Mouse (Mus musculus) myocyte (in vitro differentiated cells): ENCODE data around the gene Tox2. TPM values are rescaled to one million over a fixed set of nuclear protein-coding genes. Genes with fewer than 3 reads are reported as not detected.

Source experiments
- H3K27me3 ChIP-seq: one replicate; pipeline ENCODE4 v1.6.1; 2011; ENCODE audit not compliant: control insufficient read depth, insufficient read depth, insufficient read length
- H3K36me3 ChIP-seq: one replicate; pipeline ENCODE4 v1.6.1; 2011; ENCODE audit not compliant: control insufficient read depth, insufficient read depth
- H3K4me2 ChIP-seq: one replicate; pipeline ENCODE4 v1.6.1; 2011; ENCODE audit warnings: low read depth, control low read depth
- H3K4me3 ChIP-seq: one replicate; pipeline ENCODE4 v1.5.1; 2011; ENCODE audit warnings: mild to moderate bottlenecking, control low read depth, moderate library complexity
- H3K79me2 ChIP-seq: one replicate; pipeline ENCODE4 v1.6.1; 2011; ENCODE audit not compliant: control insufficient read depth, insufficient read depth
- H3ac ChIP-seq: one replicate; pipeline ENCODE4 v1.6.1; 2011; ENCODE audit not compliant: control insufficient read depth, insufficient read length
- CEBPB ChIP-seq: IDR thresholded peaks from 2 replicates; pipeline ENCODE4 v1.6.1; 2011; ENCODE audit warnings: mild to moderate bottlenecking, moderate library complexity; ENCODE audit not compliant: poor library complexity, insufficient read depth, severe bottlenecking
- E2F4 ChIP-seq: IDR thresholded peaks from one replicate; pipeline ENCODE4 v1.6.1; 2011; ENCODE audit warnings: mild to moderate bottlenecking, control low read depth, moderate library complexity; ENCODE audit not compliant: insufficient read depth
- MAX ChIP-seq: IDR thresholded peaks from one replicate; pipeline ENCODE4 v1.6.1; 2011; ENCODE audit warnings: low read depth, mild to moderate bottlenecking, control low read depth
- MYOD1 ChIP-seq, 3 experiments: IDR thresholded peaks; one replicate each; pipeline ENCODE4 v1.6.1; 2011; ENCODE audit warnings: control low read depth in 2 of 3, low read depth in 2 of 3, mild to moderate bottlenecking in 2 of 3, moderate library complexity in 1 of 3; ENCODE audit not compliant: insufficient read length in 2 of 3, control insufficient read depth in 1 of 3
- MYOG ChIP-seq, 3 experiments: IDR thresholded peaks; one replicate each; pipeline ENCODE4 v1.6.1; 2011; ENCODE audit warnings: control low read depth in 2 of 3, low read depth in 2 of 3, mild to moderate bottlenecking in 2 of 3; ENCODE audit not compliant: insufficient read length in 2 of 3, control insufficient read depth in 1 of 3, insufficient read depth in 1 of 3
- POLR2A ChIP-seq: IDR thresholded peaks from one replicate; pipeline ENCODE4 v1.6.1; 2011; ENCODE audit warnings: low read depth, mild to moderate bottlenecking, control low read depth, moderate library complexity; ENCODE audit not compliant: insufficient read length
- POLR2AphosphoS2 ChIP-seq: IDR thresholded peaks from one replicate; pipeline ENCODE4 v1.6.1; 2011; ENCODE audit warnings: low read depth, control low read depth; ENCODE audit not compliant: insufficient read length
- REST ChIP-seq: IDR thresholded peaks from one replicate; pipeline ENCODE4 v1.6.1; 2011; ENCODE audit warnings: mild to moderate bottlenecking, control low read depth, moderate library complexity; ENCODE audit not compliant: insufficient read depth, insufficient read length
- SRF ChIP-seq: IDR thresholded peaks from one replicate; pipeline ENCODE4 v1.6.1; 2011; ENCODE audit warnings: low read depth; ENCODE audit not compliant: control insufficient read depth, insufficient read length
- TCF12 ChIP-seq: IDR thresholded peaks from one replicate; pipeline ENCODE4 v1.6.1; 2011; ENCODE audit warnings: mild to moderate bottlenecking, control low read depth; ENCODE audit not compliant: poor library complexity, insufficient read depth, severe bottlenecking
- TCF3 ChIP-seq: IDR thresholded peaks from one replicate; pipeline ENCODE4 v1.6.1; 2011; ENCODE audit warnings: low read depth, control low read depth; ENCODE audit not compliant: insufficient read length
- USF1 ChIP-seq: IDR thresholded peaks from one replicate; pipeline ENCODE4 v1.6.1; 2011; ENCODE audit warnings: low read depth, mild to moderate bottlenecking, control low read depth, moderate library complexity
- polyA plus RNA-seq: library from polyadenylated mRNA; unstranded; fragments of >200 nt; fragmentation: generic; extraction: Trizol; gene quantifications from one replicate; pipeline ENCODE4 v1.2.1, GENCODE M21; 2012; ENCODE audit warnings: missing spikeins

Gene Tox2
- polyA plus RNA-seq, 1 experiment, result 0.05 TPM

- H3K79me2 ChIP-seq, result no peaks in the 10 kb centered on the region
- H3ac ChIP-seq, result no peak overlapping the region
- no peak overlapping the region for H3K4me3 ChIP-seq
- H3K27me3 ChIP-seq, result peaks cover 40% of the 10 kb centered on the region
- TF ChIP-seq MAX, result no peak
- TF ChIP-seq MYOD1 (IDR thresholded peaks at IDR 0.05; ENCODE audit: control insufficient read depth in 1 of 3, insufficient read length in 2 of 3, low read depth in 2 of 3), result no peak
- TF ChIP-seq POLR2AphosphoS2, result no peak
- TF ChIP-seq MYOG (IDR thresholded peaks at IDR 0.05; ENCODE audit: control insufficient read depth in 1 of 3, insufficient read depth in 1 of 3, insufficient read length in 2 of 3, low read depth in 2 of 3), result no peak
- TF ChIP-seq REST, result no peak
- no peak for TF ChIP-seq SRF
- no peaks in the 10 kb centered on the region for H3K36me3 ChIP-seq
- H3K4me2 ChIP-seq, result no peak overlapping the region
Measured at GRCm38 (mm10) chr2:163195106-163195833, 7.7 kb upstream of the Tox2 start.

DNA sequence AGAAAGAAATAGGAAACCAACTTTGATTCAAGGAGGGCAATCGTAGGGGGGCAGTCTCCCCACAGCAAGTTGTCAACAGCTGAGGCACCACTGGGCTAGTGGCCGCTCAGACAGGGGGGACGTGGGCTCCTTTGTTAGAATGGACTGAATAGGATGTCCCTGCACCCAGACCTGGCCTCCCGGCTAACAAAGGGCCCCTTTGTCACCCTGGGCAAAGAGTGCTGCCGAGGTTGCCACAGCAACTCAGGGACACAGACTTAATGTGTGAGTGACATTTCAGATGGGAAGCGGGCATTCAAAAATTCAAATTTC, 7.1 kb upstream of the Tox2 start:
- Histone ChIP-seq H3K36me3 (no peaks in the 10 kb centered on the region), H3K4me3 (no peak overlapping the region), H3K79me2 (no peaks in the 10 kb centered on the region), H3ac (no peak overlapping the region), H3K27me3 (peaks cover 35% of the 10 kb centered on the region), H3K4me2 (no peak overlapping the region)
- TF ChIP-seq POLR2AphosphoS2, result no peak
- no peak for TF ChIP-seq E2F4
- no peak for TF ChIP-seq MYOG (IDR thresholded peaks at IDR 0.05; ENCODE audit: control insufficient read depth in 1 of 3, insufficient read depth in 1 of 3, insufficient read length in 2 of 3, low read depth in 2 of 3)
- TF ChIP-seq USF1, result no peak
- no peak for TF ChIP-seq MYOD1 (IDR thresholded peaks at IDR 0.05; ENCODE audit: control insufficient read depth in 1 of 3, insufficient read length in 2 of 3, low read depth in 2 of 3)
- no peak for TF ChIP-seq MAX
- no peak for TF ChIP-seq REST
- TF ChIP-seq POLR2A, result no peak
- no peak for TF ChIP-seq CEBPB
- TF ChIP-seq TCF3, result no peak
- no peak for TF ChIP-seq TCF12
- TF ChIP-seq SRF, result no peak

DNA sequence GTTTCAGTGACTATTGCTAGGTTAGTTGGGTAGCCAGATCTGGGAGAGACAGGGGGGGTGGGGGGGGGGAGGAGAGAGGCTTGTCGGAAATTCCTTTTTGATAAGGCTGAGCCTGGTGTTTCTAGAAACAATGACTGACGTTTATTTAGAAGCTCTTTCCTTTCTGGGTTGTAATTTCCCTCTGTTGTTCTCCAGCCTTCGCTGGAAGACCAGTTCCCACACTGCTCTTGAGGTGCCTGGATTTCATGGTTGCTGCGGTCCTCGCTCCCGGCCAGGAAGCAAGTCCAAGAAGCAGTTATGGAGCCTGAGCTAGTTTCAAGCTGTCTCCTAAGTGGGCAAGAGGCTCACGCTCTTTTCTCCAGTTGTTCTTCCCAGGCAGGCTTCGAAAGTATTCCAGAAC, 1.0 kb upstream of the Tox2 start:
- H3K79me2 ChIP-seq, result no peaks in the 10 kb centered on the region
- H3ac ChIP-seq, result no peak overlapping the region
- peaks cover 51% of the 10 kb centered on the region for H3K27me3 ChIP-seq
- no peak overlapping the region for H3K4me3 ChIP-seq
- H3K36me3 ChIP-seq, result no peaks in the 10 kb centered on the region
- no peak for TF ChIP-seq E2F4
- TF ChIP-seq POLR2AphosphoS2, result no peak
- TF ChIP-seq POLR2A, result no peak
- no peak for TF ChIP-seq SRF
- no peak for TF ChIP-seq MYOG (IDR thresholded peaks at IDR 0.05; ENCODE audit: control insufficient read depth in 1 of 3, insufficient read depth in 1 of 3, insufficient read length in 2 of 3, low read depth in 2 of 3)
- TF ChIP-seq CEBPB, result no peak
- H3K4me2 ChIP-seq, result no peak overlapping the region

GRCm38 (mm10) chr2:163202553-163202883, 407 bp upstream of the Tox2 start:
- Histone ChIP-seq H3K79me2 (no peaks in the 10 kb centered on the region), H3K27me3 (peaks cover 51% of the 10 kb centered on the region), H3K4me3 (no peak overlapping the region), H3ac (no peak overlapping the region), H3K36me3 (no peaks in the 10 kb centered on the region), H3K4me2 (no peak overlapping the region)
- no peak for TF ChIP-seq POLR2AphosphoS2
- TF ChIP-seq E2F4, result no peak
- TF ChIP-seq MYOG (IDR thresholded peaks at IDR 0.05; ENCODE audit: control insufficient read depth in 1 of 3, insufficient read depth in 1 of 3, insufficient read length in 2 of 3, low read depth in 2 of 3), result no peak
- TF ChIP-seq MYOD1 (IDR thresholded peaks at IDR 0.05; ENCODE audit: control insufficient read depth in 1 of 3, insufficient read length in 2 of 3, low read depth in 2 of 3), result no peak
- TF ChIP-seq CEBPB, result no peak
- no peak for TF ChIP-seq TCF12

GRCm38 (mm10) chr2:163203635-163204547, 966 bp downstream of the Tox2 start:
- peaks cover 50% of the 10 kb centered on the region for H3K27me3 ChIP-seq
- no peak overlapping the region for H3K4me2 ChIP-seq
- TF ChIP-seq E2F4 (no peak), MYOG (IDR thresholded peaks at IDR 0.05; ENCODE audit: control insufficient read depth in 1 of 3, insufficient read depth in 1 of 3, insufficient read length in 2 of 3, low read depth in 2 of 3) (no peak), MAX (no peak), POLR2AphosphoS2 (no peak), SRF (no peak), USF1 (no peak), TCF12 (no peak), CEBPB (no peak), POLR2A (no peak), MYOD1 (IDR thresholded peaks at IDR 0.05; ENCODE audit: control insufficient read depth in 1 of 3, insufficient read length in 2 of 3, low read depth in 2 of 3) (no peak), TCF3 (no peak), REST (no peak)
- no peak overlapping the region for H3ac ChIP-seq
- H3K4me3 ChIP-seq, result no peak overlapping the region
- H3K36me3 ChIP-seq, result no peaks in the 10 kb centered on the region
- H3K79me2 ChIP-seq, result no peaks in the 10 kb centered on the region
